Mouse (Mus musculus): ENCODE measurements at regions not wholly inside any gene's neighbourhood (a gene's known extent, or its start where the extent isn't known, plus 50 kb on each side); places are given as distances from the start of the nearest gene placed in this dataset.
A peak's percentile ranks its signal among the peaks of the same experiment; 100 is the strongest.

DNA sequence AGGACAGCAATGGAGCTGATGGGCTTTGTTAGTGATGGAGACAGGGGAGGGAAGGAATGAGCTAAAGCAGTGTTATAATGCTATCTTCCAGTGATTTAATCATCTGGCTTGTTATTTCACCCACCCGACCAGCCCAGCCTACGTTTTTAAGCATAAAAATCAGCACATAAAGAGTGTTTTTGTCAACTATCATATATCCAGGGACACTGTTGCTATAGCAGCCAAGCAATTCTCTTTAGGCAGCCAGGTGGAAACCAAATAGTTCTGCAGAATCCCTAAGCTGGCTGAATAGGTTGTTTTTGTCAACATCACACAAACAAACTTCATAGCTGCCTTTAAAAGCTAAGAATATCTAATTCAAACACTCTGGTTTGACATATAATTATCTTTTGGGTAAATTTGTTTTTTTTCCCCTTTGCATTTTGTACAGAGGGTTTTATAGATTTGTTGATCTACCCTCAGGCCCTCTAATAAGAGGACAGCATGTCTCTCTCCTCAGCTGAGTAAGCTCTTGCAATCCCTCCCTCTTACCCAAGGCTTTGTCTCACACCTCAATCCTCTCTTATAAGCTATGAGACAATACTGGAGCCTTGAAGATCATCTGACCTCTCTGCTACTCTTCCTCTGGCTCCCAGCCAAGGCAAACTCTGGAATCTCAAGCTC, 104.7 kb upstream of the Camk2d start:
- no peak for DNase-seq
- intact Hi-C loops (cut with DNase I; ENCODE audit: low total_unique reads) = no loop called here

DNA sequence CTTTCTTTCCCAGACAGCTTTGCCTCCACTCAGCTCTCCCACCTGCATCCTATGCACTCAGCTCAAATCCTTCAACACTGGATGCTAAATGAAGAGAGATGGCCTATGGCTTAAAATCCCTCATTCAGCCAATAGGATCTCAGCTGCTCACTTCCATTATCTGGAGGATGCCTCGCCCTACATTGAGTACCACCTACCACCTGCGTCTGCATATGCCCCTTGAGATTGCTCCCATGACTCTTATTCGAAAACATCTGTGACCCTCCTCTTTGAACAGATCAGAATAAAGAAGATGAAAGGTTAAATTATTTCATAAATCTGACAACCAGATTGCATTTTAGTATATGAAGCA, 104.2 kb upstream of the Camk2d start:
- no peak for DNase-seq
- intact Hi-C loops (cut with DNase I; ENCODE audit: low total_unique reads) = no loop called here

DNA sequence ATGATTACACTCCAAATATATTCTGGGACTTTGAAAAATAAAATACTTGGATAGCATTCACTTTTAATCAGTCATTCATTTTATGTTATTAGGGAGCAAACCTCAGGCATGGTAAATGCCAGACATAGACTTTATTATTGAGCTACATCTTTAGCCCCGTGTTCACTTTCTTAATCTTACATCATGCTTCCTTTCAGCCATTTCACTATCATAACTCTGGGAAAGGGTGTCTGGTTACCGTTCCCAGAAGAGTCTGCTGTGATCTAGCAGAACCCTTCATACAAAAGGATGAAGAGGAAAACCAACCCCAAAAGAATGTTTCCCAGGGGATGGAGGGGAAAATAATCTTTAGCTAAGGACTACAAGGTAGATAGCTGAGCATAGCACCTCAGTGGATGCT, 97.3 kb upstream of the Camk2d start:
- DNase-seq = no peak
- intact Hi-C loops (cut with DNase I; ENCODE audit: low total_unique reads) = no loop called here

DNA sequence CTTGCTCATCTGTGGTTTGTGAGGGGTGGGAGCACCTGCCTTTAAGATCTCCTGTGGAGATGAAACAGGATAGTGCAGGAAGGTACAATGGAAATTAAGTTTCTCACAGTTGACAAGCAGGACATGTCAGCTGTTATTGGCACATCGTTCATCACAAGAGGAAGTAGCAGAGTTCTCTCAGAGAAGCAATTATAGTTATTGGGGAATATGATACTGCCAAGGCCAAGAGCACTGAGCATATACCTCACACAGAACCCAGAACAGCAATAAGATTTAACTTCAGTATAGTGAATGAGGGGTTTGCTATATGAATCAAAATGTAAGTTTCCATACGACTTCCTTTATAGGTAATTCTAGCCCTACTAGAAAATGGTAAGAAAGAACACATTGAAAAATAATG, 95.9 kb upstream of the Camk2d start:
- intact Hi-C loops (cut with DNase I; ENCODE audit: low total_unique reads) = no loop called here
- no peak for DNase-seq

DNA sequence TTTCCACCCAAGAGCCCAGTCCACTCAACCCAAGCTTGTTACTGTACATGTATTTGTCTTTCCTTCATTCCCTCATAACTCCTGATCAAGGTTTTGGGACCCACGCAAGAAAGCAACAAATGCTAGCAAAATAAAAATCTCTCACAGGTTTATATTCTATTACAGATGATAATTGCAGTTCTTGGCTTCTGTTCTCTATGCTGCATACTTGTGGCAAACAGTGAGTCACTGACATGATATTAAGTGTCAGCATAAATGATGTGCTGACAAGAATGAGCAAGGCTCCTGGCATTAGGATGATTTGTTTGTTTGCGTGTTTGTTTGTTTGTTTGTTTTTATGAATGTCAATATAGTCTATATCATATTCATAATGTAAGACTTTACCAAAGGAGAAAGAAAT, 94.3 kb upstream of the Camk2d start:
- intact Hi-C loops (cut with DNase I; ENCODE audit: low total_unique reads) = no loop called here
- DNase-seq = no peak

GRCm38 (mm10) chr3:126505685-126506084, 90.4 kb upstream of the Camk2d start:
- intact Hi-C loops (cut with DNase I; ENCODE audit: low total_unique reads) = no loop called here
- no peak for DNase-seq

GRCm38 (mm10) chr3:126514842-126515241, 81.3 kb upstream of the Camk2d start:
- intact Hi-C loops (cut with DNase I; ENCODE audit: low total_unique reads) = no loop called here
- DNase-seq = no peak

DNA sequence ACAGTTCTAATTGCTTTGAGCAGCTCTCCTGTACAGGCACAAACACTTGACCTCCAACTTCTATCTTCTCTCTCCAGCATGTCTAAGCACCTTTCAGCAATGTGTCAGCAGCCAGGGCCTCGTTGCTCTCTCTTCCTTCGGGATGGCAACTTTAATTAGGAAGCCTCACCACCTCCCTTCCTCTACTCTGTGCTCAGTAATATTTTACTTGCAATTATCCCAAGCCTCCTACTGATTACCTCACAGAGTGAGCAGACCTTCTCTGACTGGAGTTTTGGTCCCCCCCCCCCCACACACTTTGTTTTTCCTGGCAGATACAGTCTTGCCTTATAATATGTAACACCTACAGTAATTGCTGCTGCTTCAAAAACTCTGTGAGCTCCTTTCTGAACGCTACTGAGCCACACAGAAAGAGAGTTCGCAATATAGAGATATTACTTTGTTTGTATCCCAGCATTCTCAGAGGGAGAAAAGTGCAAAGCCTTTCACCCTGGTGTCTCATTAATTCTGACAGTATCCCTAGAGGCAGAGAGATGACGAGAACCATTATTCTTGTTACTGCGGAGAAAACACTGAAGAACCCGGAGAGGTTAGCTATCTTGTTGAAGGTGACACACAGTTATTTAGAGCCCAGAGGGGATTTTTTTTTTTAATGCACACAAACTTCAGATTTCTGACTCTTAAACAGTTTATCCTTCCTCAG, 61.8 kb upstream of the Camk2d start:
- intact Hi-C loops (cut with DNase I; ENCODE audit: low total_unique reads) = no loop called here
- DNase-seq = no peak

GRCm38 (mm10) chr3:126535340-126535739, 60.8 kb upstream of the Camk2d start:
- intact Hi-C loops (cut with DNase I; ENCODE audit: low total_unique reads) = no loop called here
- no peak for DNase-seq

DNA sequence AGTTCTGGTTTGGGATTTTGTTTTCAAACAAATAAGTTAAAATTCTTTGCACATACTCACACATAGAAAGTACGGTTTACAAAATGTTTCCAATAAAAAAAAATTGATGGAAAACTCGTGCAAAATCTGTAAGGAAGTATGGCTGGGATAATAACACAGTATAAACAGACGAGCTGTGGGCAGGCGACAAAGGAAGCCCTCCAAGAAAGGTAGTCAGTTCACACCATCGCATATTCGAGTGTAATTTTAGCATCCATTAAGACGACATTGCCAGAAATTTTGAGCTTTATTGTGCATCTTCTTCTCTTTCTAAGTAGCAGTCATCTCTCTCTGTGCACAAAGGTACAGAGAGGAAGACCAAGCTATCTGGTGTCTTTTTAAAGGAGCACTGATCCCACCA, 57.6 kb upstream of the Camk2d start:
- intact Hi-C loops (cut with DNase I; ENCODE audit: low total_unique reads) = no loop called here
- no peak for DNase-seq

DNA sequence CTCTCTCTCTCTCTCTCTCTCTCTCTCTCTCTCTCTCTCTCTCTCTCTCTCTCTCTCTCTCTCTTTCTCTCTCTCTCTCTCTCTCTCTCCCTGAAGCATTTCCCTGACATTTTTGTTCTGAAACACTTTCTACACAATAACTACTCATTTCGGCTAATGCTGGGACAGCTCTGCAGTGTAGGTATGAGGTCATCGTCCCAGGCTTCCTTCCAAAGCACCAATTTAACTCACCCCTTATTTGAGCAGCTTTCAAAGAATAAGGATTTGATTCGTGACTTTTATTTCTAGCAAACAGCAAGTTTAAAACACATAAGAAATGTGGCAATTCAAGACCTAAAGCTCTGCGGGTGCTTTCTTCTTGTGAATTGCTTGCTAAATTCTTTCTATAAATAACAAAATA, 55.0 kb upstream of the Camk2d start:
- peak; percentile 27 for DNase-seq
- intact Hi-C loops (cut with DNase I; ENCODE audit: low total_unique reads) = no loop called here
